Mouse (Mus musculus): ENCODE results near the gene St6galnac3.

The St6galnac3 gene

DNA sequence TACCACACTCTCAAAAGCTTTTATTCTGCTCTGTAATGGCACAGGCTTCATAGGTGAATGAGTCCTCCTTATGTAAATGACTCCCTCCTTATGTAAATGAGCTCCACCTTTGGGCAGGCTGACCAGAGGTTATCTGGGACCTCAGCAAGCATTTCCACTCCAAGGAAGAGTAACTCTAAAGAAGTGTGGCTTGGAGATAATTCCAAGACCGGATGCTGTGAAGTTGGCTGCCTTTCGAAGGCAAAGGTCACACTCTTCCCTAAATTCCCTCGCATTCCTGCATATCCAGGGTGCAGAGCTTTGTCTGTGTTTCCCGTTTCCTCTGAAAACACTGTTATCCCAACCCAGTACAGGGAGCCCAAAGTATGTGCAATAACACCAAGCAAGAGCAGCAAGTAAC, 142.9 kb downstream of the St6galnac3 start:
- no peak for DNase-seq (ENCODE audit: low spot score)

DNA sequence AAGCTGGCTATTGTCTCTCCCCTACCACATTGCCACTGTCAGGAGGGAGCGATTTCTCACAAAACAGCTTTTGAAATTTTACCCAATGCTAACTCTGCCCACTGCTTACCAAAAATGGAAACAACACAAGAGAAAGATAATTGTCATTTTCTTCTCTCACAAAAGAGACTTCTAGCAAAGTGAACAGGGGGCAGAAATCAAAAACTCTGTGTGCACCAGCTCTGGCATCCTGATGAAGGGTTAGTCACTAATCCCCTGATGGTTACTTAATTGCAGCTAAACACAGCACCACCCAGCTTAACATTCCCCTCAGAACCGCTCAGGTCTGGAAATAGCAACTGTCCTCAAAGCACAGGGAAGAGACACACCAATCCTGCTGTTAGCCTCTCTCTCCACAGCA, 144.3 kb downstream of the St6galnac3 start:
- no peak for DNase-seq (ENCODE audit: low spot score)

DNA sequence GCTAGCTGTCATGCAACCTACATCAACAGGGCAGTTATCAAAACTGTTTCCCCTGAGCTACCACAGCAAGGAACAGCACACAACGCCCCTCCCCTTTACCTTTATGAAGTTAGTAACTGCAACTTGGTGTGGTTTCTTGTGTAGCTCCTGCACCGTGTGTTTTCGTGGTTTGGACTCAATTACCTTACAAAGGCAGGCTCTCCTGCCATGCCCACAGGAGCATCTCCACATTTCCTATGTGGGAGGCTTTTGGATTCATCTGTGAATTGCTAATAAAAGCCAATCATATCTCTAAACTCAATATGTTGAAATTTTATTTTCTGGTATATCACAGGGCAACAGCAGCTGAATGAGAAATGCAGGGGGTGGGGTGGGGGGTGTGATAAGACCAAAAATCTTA, 144.8 kb downstream of the St6galnac3 start:
- no peak for DNase-seq (ENCODE audit: low spot score)

DNA sequence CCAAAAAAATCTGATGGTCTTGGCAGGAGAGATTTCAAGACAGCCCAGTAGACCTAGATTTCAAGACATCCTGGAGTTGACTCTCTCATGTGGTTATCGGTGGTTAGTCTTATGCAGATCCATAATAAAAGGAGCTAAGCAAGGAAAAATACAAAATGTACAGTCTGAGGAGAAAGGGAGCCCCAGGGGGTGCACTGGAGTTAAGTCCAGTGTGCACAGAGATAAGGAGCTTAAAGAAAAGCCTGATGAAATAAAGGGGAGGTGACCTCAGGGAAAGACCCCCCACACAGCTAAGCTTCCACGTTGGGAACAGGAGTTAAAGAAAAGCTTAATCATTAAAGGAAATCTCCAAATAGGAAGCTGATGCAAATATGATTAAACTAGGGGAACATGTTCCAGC, 147.7 kb downstream of the St6galnac3 start:
- DNase-seq (ENCODE audit: low spot score): no peak

DNA sequence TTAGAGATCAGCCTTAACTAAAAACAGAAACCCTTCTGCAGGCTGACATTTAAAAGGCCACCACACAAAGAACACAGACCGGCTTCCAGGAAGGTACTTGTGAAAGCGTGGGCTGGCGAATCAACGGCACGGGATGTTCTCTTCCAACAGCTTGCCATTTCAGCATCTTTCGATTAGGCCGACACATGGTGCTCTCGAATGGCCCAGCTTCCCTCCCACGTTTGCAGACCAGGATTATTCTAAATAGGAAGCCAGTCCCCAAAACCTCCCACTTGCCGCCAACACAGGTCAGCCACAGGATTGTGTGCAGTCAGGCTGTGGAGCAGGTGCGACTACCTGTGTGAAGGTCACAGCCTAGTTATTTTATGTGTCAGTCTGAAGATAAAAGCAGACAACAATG, 153.8 kb downstream of the St6galnac3 start:
- no peak for DNase-seq (ENCODE audit: low spot score)

DNA sequence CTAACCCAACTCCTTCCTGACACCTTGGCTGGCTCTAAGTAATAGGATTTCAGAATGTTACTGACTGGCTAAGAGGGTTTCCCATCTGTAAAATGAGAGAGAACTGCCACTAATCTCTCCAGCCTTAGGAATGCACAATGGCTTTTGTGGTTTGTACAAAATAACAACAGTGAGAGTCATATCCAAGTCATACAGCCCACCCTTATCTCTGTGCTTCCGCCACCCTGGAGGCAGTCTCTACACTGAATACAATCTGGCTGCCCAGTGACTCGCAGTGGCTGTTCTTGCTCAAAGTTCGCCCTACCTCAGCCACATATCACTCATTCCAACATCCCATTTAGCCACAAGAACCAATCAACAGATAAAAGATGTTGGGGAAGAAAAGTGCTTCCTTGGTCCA, 156.2 kb downstream of the St6galnac3 start:
- no peak for DNase-seq (ENCODE audit: low spot score)

DNA sequence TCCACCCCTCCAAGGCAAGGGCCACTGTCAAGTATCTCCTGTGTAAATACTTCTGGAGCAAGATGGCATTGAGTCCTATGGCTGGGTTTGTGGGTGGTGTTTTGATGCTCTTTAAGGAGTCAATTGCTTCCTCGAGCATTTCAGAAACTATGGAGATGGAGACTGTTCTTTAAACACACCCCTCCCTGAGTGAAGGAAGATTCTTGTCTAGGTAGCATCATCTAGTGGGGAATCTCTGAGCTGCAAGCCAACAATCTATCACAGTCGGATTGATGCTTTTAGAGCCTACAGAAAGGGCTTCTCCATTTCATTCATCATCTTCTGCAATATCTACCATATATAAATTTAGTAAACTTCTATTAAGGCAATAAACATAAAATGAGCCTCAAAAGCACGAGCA, 157.1 kb downstream of the St6galnac3 start:
- no peak for DNase-seq (ENCODE audit: low spot score)

DNA sequence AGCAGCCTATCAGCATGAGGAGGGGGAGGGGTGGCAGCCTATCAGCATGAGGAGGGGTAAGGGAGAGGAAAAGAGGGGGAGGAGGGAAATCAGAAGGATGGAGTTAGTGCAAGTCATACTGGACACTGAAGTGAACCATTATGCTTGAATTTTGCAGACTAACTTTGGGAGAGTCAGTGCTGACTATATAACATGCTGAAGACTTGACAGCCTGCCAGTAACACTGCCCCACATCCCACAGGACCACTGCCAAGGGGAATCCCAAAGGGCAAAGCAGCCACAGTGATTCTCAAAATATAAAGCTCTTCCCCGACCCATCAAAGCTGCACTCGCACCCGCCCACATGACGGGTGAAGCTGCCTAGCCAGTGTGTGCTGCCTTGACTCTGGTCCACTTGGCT, 157.5 kb downstream of the St6galnac3 start:
- DNase-seq (ENCODE audit: low spot score): no peak

DNA sequence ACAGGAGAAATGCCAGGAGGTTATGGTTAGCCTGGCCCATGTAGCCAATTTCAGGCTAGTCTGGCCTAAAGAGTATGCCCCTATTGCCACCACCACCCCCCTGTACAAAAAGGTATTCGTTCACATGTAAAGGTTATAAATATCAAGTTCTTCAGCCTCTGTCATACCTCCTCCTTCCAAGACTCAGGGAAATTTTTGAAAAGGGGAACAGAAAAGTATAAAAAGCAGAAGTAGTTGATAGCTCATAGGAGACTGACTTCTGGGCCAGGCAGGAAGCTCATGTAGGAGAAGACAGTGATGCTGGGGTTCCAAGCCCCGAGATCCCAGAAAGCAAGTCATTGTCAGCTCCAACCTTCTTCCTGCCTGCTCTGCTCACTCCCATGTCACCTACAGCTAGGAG, 158.9 kb downstream of the St6galnac3 start:
- DNase-seq (ENCODE audit: low spot score): no peak

DNA sequence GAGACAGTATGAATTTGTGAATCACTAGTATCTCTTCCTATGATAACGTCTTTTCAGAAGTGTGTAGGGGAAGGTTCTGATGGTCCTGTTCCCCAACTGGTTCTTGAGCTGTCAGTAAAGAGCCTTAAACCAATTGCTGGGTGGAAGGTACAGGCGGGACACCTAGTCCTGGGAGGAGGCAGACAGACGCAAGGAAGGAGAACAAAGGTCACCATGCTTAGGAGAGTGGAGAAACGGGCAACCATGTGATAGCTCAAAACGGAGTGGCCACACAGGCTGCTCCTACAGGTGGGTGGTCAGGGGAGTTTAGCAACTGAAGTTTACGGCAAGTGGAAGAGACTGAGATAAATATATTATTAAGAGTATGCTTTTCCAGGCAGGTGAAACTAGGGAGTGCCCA, 164.1 kb downstream of the St6galnac3 start:
- DNase-seq (ENCODE audit: low spot score): no peak

DNA sequence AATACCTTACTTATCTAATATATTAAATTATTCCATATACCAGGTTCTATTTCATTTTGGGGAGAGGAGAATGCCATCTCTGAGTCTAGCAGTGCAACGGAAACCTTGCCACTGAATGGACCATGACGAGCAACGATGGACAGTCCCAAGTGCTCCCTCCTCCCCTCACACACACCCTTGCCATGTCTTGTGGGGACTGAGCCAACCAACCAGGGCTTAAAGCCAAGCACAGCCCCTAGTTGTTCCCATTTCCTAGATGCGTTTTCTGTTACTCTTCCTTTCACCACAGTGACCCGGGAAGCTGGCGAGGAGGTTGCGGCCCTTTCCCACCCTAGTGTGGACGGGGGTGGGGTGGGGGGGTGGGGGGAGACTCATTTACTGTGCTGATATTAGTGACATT, 165.4 kb downstream of the St6galnac3 start:
- no peak for DNase-seq (ENCODE audit: low spot score)

DNA sequence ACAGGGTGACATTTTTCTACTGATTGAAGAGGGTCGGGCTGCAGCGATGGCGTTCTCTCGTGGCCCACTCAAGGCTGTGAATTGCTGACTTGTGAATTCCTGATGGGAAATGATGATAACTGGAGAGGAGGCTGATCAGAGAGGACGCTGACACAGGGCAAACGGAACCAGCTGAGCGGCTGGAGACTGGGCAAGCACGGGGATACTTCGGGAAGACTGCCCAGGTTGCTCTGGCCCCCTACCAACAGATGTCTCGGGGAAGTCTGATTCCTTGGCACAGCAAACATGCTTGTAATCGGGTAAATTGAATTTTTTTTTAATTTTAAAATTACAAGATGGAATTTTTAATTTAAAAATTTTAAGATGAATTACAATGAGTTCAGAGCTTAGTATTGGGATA, 168.4 kb downstream of the St6galnac3 start:
- DNase-seq (ENCODE audit: low spot score): no peak

DNA sequence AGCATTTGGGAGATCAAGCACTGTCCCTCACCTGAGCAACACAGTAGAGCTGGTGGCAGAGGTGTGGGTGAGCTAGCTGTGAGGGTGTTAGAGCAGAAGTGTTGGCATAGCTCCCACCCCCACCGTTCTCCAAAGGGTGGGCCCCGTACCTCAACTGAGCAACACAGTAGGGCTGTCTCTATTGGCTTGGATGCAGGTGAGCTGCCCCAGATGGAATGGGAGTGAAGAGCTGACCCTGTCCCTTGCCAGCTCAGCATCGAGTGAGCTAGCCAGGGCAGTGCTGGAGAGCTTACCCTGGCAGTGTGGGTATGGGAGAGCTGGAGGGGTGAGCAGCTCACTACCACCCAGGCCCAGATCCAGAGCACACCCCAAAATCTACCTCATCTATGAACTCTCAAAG, 171.3 kb downstream of the St6galnac3 start:
- DNase-seq (ENCODE audit: low spot score): no peak

DNA sequence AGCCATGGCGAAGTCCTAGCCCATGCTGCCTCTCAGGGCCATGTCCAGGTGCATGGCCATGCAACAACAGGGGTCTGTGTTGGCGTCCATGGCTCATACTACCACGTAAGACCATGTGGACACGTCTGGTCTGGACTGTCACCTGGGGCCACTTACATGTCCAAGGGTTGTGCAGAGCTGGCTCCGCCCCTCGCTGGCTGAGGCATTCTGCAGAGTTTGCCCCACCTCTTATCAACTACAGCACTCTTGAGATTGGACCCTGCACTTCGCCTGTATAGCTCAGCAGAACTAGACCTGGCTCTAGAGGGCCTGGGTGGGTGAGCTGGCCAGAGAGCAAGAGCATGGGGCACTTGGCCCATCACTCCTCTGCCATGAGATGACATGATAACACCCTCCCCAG, 171.7 kb downstream of the St6galnac3 start:
- DNase-seq (ENCODE audit: low spot score): no peak

DNA sequence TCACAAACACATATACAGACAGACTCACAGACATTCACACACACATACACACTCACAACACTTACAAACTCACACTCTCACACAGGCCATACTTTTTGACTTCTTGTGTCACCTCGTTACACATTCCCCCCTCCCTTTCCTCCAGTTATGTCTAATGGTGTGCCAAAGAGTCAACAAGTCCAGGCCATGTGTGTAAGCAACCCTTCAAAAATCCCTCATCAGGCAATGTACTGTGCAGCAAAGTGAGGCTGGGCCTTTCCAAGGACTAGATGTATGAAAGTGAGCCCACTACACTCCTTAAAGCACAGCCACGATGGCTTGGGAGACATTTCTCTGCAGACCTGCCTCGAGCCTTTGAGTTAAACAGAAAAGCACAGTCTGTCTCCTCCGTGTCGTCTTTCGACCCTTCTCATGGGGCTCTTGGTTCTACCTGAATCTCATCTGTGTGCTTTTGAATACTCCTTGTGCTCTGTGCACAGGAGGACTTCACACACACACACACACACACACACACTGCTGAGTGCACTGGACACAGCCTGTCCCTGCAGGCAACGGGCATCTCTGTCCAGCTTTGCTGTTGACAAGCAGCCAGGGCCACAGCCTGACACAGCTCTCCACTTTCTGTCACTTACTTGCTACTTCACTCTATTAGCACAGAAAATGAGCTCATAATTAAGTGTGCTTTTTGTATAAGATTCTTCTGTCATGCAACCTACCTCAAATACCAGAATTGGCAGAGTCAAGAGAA, 177.9 kb downstream of the St6galnac3 start:
- no peak for DNase-seq (ENCODE audit: low spot score)

DNA sequence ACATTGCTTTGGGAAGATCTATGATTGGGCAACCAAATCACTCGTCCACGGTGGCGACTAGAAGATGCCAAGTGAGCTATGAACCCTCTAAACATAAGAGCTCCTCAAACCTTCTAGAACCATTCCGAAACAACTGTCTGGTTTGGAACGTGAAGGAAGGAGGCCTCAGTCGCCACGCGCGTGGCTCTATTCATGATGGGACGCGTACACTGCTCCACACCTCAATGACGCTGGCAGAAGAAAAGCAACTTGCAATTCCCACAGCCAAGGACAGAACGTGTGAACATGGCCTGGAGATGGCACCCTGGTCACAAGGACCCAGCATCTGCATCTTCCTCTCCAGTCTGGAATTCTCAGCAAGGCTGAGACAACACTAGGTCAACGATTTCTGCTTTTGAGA, 185.1 kb downstream of the St6galnac3 start:
- no peak for DNase-seq (ENCODE audit: low spot score)

DNA sequence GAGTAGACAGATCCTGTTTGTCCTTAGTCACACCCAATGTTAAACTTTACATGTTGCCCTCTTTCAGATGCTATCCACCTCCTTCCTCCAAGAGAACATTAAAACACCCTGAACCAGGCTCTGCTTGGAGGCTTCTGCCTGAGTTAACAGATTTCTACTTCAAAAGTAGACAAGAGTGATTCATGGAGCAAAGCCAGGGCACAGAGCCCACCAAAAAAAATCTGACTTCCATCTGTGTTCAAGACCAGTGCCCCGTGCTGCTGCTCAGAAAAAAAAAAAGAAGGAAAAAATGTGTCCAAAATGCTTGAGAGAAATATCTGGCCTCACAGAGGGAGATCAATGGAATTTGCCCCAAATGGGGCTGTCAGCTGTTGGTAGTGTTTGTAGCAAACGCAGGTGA, 186.6 kb downstream of the St6galnac3 start:
- DNase-seq (ENCODE audit: low spot score): no peak

DNA sequence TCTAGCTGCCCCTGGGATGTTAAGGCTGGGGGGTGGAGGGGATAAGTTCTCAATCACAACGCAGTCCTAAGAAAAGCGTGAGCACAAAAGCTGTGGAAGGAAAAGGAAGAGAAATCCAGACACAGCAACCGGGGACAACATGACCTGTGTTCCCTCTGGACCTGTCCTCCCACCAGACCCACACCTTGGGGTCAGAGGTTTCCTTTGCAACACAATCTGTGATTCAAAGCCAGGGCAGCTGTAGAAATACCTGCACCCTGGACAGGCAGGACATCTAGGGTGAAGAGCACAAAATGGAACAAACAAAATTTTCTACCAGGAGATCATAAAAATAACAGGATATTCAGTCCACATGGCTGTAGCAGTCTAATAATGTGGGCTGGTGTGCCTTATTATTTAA, 187.5 kb downstream of the St6galnac3 start:
- no peak for DNase-seq (ENCODE audit: low spot score)

DNA sequence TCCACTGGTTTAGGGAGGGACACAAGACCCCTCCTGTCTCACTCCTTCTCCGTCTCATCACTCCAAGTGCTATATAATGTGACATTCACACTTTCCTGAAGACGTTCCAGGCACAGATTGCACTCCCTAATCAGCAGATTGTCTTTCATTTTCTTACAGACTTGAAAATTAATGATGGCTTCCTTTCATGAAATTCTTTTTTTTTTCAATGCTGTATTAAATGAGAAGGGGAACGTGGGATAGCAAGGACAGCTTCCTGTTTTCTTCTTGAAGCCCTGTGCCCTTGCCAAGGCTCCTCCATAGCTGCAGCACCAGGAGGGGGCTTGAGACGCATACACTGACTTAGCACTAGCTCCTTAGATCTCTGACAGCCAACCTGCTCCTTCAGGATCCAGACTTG, 188.7 kb downstream of the St6galnac3 start:
- DNase-seq (ENCODE audit: low spot score): no peak

DNA sequence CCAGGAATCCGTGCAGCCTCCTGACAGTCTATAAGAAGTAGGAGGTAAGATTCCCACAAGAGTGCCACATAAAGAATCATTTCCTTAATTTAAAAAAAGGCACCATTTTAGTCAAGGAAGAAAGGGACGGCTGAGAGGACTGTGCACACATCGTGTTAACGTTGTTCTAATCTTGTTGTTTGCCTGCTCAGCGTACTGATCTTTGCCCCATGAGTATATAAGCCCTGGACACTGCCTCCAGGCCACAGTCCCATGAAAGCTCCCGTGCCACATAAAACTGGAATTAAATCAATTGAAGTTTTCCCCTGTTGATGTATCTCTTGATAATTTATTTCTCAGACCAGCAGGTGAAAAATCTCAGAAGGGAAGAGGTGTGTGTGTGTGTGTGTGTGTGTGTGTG, 195.8 kb downstream of the St6galnac3 start:
- DNase-seq (ENCODE audit: low spot score): no peak

DNA sequence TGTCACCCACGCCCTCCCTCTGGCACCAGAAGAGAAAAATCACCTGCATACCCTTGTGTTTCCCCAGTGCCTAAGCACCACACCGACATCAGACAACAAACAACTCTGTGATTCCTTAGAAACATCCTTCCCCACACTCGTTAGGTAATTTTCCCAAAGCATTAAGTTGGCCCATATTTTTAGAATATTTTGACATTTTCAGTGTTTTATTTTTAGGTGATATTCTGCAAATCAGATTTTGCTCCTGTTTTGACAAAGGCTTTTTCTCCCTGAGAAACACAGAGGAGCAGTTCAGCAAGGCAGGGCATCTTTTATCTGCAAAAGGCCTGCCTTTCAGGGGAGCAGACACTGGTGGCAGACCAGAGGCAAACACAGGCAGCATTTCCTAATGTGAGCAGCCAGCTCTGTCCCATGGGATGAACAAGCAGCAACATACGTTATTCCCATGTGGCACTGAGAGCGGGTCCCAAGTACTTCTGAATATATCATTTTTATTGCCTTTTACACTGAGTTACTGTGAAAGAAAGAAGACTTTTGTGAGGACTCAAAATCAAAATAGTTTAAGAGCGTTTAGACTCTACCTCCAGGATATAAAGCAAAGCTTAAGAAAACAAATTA, 199.7 kb downstream of the St6galnac3 start:
- no peak for DNase-seq (ENCODE audit: low spot score)

DNA sequence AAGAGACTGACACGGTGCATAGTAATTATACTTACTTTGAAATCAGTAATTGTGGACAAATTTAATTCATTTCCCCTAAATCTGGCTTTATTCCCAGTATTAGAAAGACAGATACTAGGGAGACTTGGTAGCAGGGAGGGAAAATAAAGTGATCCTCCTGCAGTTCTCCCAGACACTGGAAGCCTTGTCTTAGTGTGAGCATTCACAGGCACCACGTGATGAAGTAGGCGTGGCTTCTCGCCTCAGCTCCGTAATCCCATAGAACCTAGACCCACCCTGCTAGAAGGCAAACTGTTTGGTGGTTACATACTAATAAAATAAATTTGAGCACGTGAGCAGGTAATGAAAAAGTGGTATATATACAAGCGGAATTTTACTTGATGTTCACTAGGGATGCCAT, 208.1 kb downstream of the St6galnac3 start:
- DNase-seq (ENCODE audit: low spot score): no peak

DNA sequence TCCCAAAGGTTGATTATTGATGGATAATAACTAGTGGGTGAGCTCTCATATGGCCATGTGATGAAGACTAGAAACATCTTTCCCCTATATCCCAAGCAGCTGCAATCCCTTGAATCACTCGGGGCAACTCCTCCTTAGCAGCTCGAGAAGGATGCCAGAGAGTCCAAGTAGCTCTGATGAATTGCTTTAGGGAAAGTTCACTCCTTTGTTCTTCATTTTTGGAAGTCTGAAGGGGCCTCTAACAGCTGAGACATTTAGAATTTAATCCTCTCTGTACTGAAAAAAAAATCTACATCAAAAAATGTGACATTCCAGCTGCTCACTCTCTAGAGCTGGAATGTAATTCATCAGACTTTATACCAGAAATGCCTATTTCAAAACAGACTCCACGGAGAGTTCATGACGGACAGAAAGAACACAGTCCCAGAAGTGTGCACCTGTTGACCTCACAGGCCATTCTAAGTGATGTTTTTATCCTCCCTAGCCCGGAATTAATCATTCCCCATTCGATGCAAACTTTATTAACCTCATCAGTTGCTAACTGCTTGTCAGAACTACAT, 211.4 kb downstream of the St6galnac3 start:
- DNase-seq (ENCODE audit: low spot score): no peak

DNA sequence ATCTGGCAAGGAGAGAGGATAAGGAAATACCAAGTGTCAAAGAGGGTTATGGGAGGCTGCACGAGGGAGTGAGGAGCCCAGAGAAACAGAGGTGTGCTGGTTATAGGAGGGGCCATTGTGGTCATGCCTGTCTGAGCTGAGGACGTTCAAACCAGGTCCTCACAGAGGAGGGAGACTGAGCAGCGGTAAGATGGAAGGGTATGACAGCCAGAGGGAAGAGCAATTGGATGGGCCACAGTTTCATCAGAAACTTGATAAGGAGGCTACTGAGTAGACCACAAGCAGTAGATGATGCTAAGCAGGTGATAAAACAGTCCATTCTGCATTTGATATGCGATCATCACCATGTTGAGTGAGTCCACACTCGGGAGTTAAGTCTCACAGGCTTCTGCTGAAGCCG, 212.4 kb downstream of the St6galnac3 start:
- DNase-seq (ENCODE audit: low spot score): no peak
